Mouse (Mus musculus) liver, embryonic 16.5 days (tissue): ENCODE data around the gene Smad9. TPM values are rescaled to one million over a fixed set of nuclear protein-coding genes. Genes with fewer than 3 reads are reported as not detected.

Source experiments
- ATAC-seq: fragments of 200-750 bp; cut with Nextera tagmentation; 2 replicates; pipeline ENCODE4 v1.8.0; 2017; ENCODE audit warnings: low read depth, mild to moderate bottlenecking, moderate number of reproducible peaks, moderate library complexity
- H3K27ac ChIP-seq: fragments of 300-500 bp; sonication (generic); 2 replicates; pipeline ENCODE4 v1.5.1; 2014; ENCODE audit warnings: mild to moderate bottlenecking, low read length
- H3K27me3 ChIP-seq: fragments of 300-500 bp; sonication (generic); 2 replicates; pipeline ENCODE4 v1.6.1; 2014; ENCODE audit warnings: low read depth, low read length, mixed read lengths; ENCODE audit not compliant: control insufficient read depth, insufficient read depth
- H3K36me3 ChIP-seq: fragments of 300-500 bp; sonication (generic); 2 replicates; pipeline ENCODE4 v1.6.1; 2014; ENCODE audit warnings: mild to moderate bottlenecking; ENCODE audit not compliant: control insufficient read depth, insufficient read depth
- H3K4me1 ChIP-seq: fragments of 300-500 bp; sonication (generic); 2 replicates; pipeline ENCODE4 v1.6.1; 2014; ENCODE audit warnings: low read depth, low read length, mixed read lengths; ENCODE audit not compliant: control insufficient read depth
- H3K4me2 ChIP-seq: fragments of 300-500 bp; sonication (generic); 2 replicates; pipeline ENCODE4 v1.6.1; 2014; ENCODE audit warnings: low read depth, low read length, mixed read lengths
- H3K4me3 ChIP-seq: fragments of 300-500 bp; sonication (generic); 2 replicates; pipeline ENCODE4 v1.5.1; 2014; ENCODE audit warnings: low read depth, mild to moderate bottlenecking, low read length
- H3K9ac ChIP-seq: fragments of 300-500 bp; sonication (generic); 2 replicates; pipeline ENCODE4 v1.6.1; 2014; ENCODE audit warnings: low read depth, low read length
- H3K9me3 ChIP-seq: fragments of 300-500 bp; sonication (generic); replicated peaks from 2 replicates; pipeline ENCODE4 v1.6.1; 2016; ENCODE audit warnings: low read length; ENCODE audit not compliant: control insufficient read depth
- WGBS: fragments of 180-500 bp; shearing (Covaris S2); extraction: QIAGEN DNeasy Blood & Tissue Kit; methylation state at CpG from one replicate; pipeline ENCODE4 v1.1.7; 2014; ENCODE audit not compliant: insufficient replicate concordance; 5-methylcytosine and 5-hydroxymethylcytosine counted together
- polyA plus RNA-seq: library from polyadenylated mRNA; unstranded; fragments of >200 nt; fragmentation: Nextera tagmentation; extraction: Ambion mirVana; gene quantifications from 2 replicates; pipeline ENCODE4 v1.2.1, GENCODE M21; 2015

The Smad9 gene
- polyA plus RNA-seq, 1 experiment from 2014 or later: 0.04 TPM

DNA sequence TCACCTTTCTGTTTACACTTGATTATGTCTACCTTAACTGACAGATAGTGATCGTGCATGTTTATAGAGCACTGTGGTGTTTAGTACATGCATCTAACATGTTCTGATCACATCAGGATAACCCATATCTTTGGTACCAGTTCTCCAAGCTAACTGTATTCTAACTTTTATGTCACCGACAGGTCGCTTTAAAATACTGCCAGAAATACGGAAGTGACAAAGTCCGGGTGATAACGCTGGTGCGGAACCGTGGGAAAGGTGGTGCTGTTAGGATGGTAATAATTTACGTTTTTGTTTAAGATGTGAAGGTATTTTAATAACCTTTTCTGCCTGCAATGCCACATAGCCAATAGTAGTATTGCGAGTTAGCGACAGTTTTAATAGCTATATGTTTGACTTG, 13.4 kb upstream of the Smad9 start:
- H3K4me1 ChIP-seq: no peaks in the 10 kb centered on the region
- H3K27ac ChIP-seq: no peak overlapping the region
- no peak for ATAC-seq
- H3K4me3 ChIP-seq: no peak overlapping the region
- H3K9ac ChIP-seq: no peak overlapping the region
- H3K9me3 ChIP-seq: no peaks in the 10 kb centered on the region
- H3K36me3 ChIP-seq: peaks cover 29% of the 10 kb centered on the region
- H3K4me2 ChIP-seq: no peak overlapping the region
- WGBS: 87% methylated on average over 11 of the region's 11 CpGs
- no peaks in the 10 kb centered on the region for H3K27me3 ChIP-seq

GRCm38 (mm10) chr3:54745799-54746198, 9.6 kb upstream of the Smad9 start:
- no peak overlapping the region for H3K4me3 ChIP-seq
- no peaks in the 10 kb centered on the region for H3K4me1 ChIP-seq
- no peaks in the 10 kb centered on the region for H3K27me3 ChIP-seq
- no peak for ATAC-seq
- 63% methylated on average over 5 of the region's 5 CpGs for WGBS
- peaks cover 43% of the 10 kb centered on the region for H3K36me3 ChIP-seq
- H3K9ac ChIP-seq: no peak overlapping the region
- no peaks in the 10 kb centered on the region for H3K9me3 ChIP-seq
- no peak overlapping the region for H3K27ac ChIP-seq
- no peak overlapping the region for H3K4me2 ChIP-seq

GRCm38 (mm10) chr3:54753411-54753810, 2.0 kb upstream of the Smad9 start:
- no peaks in the 10 kb centered on the region for H3K9me3 ChIP-seq
- no peaks in the 10 kb centered on the region for H3K4me1 ChIP-seq
- ATAC-seq: no peak
- H3K9ac ChIP-seq: no peak overlapping the region
- H3K27ac ChIP-seq: no peak overlapping the region
- 56% methylated on average over 4 of the region's 4 CpGs for WGBS
- H3K27me3 ChIP-seq: peaks cover 27% of the 10 kb centered on the region
- peaks cover 10% of the 10 kb centered on the region for H3K36me3 ChIP-seq
- no peak overlapping the region for H3K4me2 ChIP-seq
- no peak overlapping the region for H3K4me3 ChIP-seq

GRCm38 (mm10) chr3:54756058-54756457, 676 bp downstream of the Smad9 start:
- no peak for ATAC-seq
- no peaks in the 10 kb centered on the region for H3K9me3 ChIP-seq
- peak overlapping the region; percentile 69 for H3K4me2 ChIP-seq
- no peak overlapping the region for H3K27ac ChIP-seq
- no peaks in the 10 kb centered on the region for H3K36me3 ChIP-seq
- H3K27me3 ChIP-seq: peaks cover 27% of the 10 kb centered on the region
- no peaks in the 10 kb centered on the region for H3K4me1 ChIP-seq
- peak overlapping the region; percentile 53 for H3K4me3 ChIP-seq
- no peak overlapping the region for H3K9ac ChIP-seq
- WGBS: 3% methylated on average over 11 of the region's 11 CpGs

GRCm38 (mm10) chr3:54757446-54757845, 2.1 kb downstream of the Smad9 start:
- Histone ChIP-seq H3K27me3 (peaks cover 27% of the 10 kb centered on the region), H3K4me3 (no peak overlapping the region), H3K4me2 (no peak overlapping the region), H3K36me3 (no peaks in the 10 kb centered on the region), H3K9me3 (no peaks in the 10 kb centered on the region), H3K4me1 (no peaks in the 10 kb centered on the region), H3K9ac (no peak overlapping the region), H3K27ac (no peak overlapping the region)
- 79% methylated on average over 8 of the region's 8 CpGs for WGBS
- no peak for ATAC-seq

DNA sequence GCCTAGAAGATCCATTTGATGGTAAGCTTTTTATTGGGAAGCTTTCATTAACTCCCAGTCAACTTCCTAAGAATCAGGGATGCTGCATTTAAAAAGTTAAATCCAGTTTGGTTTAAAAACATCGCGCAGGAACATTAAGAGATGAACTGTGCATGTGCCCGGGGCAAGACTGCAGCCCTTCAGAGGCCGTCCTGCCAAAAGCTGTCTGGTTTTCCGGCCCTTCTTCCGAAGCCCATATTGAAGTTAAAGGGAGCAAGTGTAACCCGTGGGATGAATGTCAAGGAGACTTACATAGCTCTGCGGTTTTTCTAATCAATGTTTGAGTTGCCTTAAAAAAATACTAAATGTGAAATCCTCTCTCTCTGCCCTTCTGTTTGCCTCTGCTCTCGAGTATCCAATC, 3.8 kb downstream of the Smad9 start:
- H3K4me2 ChIP-seq: no peak overlapping the region
- H3K9ac ChIP-seq: no peak overlapping the region
- no peak overlapping the region for H3K4me3 ChIP-seq
- H3K27me3 ChIP-seq: peaks cover 26% of the 10 kb centered on the region
- no peaks in the 10 kb centered on the region for H3K36me3 ChIP-seq
- no peaks in the 10 kb centered on the region for H3K9me3 ChIP-seq
- ATAC-seq: no peak
- 62% methylated on average over 9 of the region's 9 CpGs for WGBS
- no peak overlapping the region for H3K27ac ChIP-seq
- no peaks in the 10 kb centered on the region for H3K4me1 ChIP-seq

GRCm38 (mm10) chr3:54760321-54761115, 5.1 kb downstream of the Smad9 start:
- H3K9me3 ChIP-seq: no peaks in the 10 kb centered on the region
- no peak overlapping the region for H3K27ac ChIP-seq
- no peak overlapping the region for H3K9ac ChIP-seq
- no peak overlapping the region for H3K4me2 ChIP-seq
- H3K4me1 ChIP-seq: no peaks in the 10 kb centered on the region
- peaks cover 14% of the 10 kb centered on the region for H3K27me3 ChIP-seq
- WGBS: 51% methylated on average over 15 of the region's 15 CpGs
- no peaks in the 10 kb centered on the region for H3K36me3 ChIP-seq
- ATAC-seq: no peak
- H3K4me3 ChIP-seq: no peak overlapping the region

DNA sequence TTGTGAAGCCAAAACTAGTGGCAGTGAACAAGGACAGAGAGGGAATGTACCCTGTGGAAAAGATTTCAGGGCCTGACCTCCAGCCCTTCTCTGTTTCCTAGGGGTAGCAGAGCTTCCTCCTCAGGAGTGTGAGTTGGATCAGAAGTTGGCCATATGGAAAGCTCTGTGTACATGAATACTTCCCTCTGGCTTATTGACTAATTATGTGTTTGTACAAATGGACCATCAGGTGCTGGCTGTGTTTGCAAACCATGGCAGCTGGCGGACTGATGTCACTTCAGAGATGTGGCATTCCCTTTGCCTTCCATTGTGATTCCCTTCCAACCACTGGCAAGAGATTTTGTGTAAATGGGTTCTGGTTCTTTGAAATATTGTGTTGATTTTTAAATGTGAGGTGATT, 5.9 kb downstream of the Smad9 start:
- H3K4me2 ChIP-seq: no peak overlapping the region
- H3K36me3 ChIP-seq: no peaks in the 10 kb centered on the region
- ATAC-seq: no peak
- H3K9me3 ChIP-seq: no peaks in the 10 kb centered on the region
- no peak overlapping the region for H3K27ac ChIP-seq
- no peak overlapping the region for H3K9ac ChIP-seq
- 66% methylated on average over 1 of the region's 1 CpGs for WGBS
- H3K4me3 ChIP-seq: no peak overlapping the region
- H3K27me3 ChIP-seq: peaks cover 7% of the 10 kb centered on the region
- H3K4me1 ChIP-seq: no peaks in the 10 kb centered on the region

- Histone ChIP-seq H3K4me1 (no peaks in the 10 kb centered on the region), H3K27ac (no peak overlapping the region), H3K36me3 (no peaks in the 10 kb centered on the region), H3K4me2 (no peak overlapping the region), H3K9me3 (no peaks in the 10 kb centered on the region), H3K27me3 (no peaks in the 10 kb centered on the region), H3K9ac (no peak overlapping the region), H3K4me3 (no peak overlapping the region)
- WGBS: 74% methylated on average over 18 of the region's 18 CpGs
- no peak for ATAC-seq
Measured at GRCm38 (mm10) chr3:54764418-54764817, 9.0 kb downstream of the Smad9 start.
